Mouse (Mus musculus) cerebellum, postnatal 10 days (tissue): ENCODE measurements around the gene 9330161L09Rik.
"Not testable (repeated sequence)": the region's sequence is repeated elsewhere in the genome, so short reads cannot be mapped to it uniquely, and the experiment has no call there.

ENCODE experiments used
- DNase-seq, 2 experiments: peaks; one replicate each; pipeline ENCODE4 v3.0.0; 2021; ENCODE audit warnings: mixed read lengths in 2 of 2

Gene 9330161L09Rik

GRCm38 (mm10) chr12:103407720-103408119, at the start of gene 9330161L09Rik:
9330161L09Rik (minus strand) TSS chr12:103407820.
- DNase-seq, result no peak

- no peak for DNase-seq
Observed at GRCm38 (mm10) chr12:103457140-103457539, 49.5 kb upstream of the 9330161L09Rik start, which contains the start of gene Ifi27l2b. Ifi27l2b (minus strand) TSS chr12:103457223.

DNA sequence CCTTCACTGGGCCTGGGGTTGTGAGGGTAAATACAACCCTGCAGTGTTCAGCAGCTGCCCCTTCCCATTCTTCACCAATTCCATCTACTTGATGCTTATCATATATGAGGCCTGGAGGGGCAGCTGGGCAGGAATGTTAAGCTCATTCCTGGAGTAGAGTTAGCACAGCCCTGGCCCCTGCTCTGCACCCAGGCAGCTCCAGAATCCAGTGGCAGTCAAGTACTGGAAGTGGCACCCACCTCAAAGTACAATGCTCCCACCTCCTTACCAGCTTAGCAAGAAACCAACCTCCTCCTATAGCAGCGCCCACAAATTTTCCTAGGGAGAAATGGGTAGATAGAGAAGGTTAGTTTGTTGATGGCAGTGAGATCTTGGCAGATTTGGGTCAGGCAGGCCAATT, 49.1 kb upstream of the 9330161L09Rik start:
- not testable (repeated sequence) for DNase-seq

DNA sequence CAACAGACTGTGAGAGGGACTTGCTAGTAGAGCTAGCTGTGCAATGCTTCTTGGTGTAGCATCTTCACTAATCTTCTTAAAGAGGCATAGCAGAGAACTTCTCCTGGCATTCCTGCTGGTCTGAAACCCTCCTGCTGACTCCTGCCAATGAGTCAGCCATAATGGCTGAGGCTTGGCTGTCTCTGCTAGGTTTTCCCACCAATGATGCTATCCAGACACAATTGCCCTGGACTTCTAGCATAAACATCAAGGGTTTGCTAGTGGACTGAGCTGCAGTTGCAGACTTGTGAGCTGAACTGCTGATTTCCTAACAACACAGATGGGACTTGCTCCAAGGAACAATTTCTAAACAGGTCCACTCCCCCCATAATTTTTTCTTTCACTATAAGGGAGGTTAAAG, 45.7 kb upstream of the 9330161L09Rik start:
- no peak for DNase-seq

DNA sequence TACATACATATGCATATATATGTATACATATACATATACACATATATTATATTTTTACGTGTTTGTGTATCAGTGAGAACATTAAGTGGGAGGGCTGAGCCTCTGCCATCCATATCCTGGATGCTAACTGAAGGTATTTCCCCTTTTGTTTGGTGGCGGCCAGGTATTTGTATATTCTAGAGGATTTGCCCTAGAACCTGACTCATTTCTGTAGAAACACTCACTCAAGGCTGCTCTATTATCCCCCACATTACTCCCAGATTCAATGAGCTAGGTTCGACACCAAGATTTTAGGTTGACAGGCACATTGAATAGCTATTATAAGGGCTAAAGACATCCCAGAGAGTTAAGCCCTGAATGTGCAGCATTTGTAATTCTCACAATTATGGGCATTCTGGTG, 37.4 kb upstream of the 9330161L09Rik start:
- no peak for DNase-seq

DNA sequence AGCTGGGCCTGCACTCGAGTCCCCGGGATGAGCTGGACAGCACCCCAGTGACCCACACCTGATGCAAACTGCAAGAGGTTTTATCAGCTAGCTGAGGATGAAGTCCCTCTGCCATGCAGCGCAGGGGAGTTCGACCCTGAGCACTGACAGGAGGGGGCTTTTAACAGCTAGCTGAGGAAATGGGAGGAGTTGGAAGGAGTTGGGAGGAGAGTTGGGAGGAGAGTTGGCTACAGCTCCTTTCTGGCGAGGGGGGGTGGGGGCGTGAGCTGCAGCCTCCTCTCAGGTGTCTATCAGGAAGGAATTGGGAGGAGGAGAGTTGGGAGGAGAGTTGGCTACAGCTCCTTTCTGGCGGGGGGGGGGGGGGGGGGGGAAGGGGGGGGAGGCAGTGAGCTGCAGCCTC, 36.6 kb upstream of the 9330161L09Rik start:
- not testable (repeated sequence) for DNase-seq

- no peak for DNase-seq
Observed at GRCm38 (mm10) chr12:103443524-103443923, 35.9 kb upstream of the 9330161L09Rik start, which contains the start of gene Ifi27l2a. Ifi27l2a (minus strand) TSS chr12:103443680.

DNA sequence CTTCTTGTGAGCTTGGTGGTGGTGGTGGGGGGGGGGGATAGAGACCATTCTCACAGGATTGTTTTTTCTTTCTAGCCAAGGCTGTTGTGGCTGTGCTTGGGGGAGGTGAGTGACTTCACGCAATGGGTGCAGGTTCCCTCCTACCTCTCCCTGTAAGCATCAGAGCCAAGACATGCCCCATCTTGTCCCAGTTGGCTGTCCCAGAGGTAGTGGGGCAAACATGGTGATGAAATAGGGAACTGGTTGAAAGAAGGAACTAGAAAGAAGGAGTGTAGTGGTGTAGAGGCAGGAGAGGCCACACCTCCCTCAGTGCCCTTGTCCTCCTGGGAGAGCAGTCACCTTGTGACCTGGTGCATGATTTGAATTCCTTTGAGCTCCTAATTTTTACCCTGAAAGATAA, 30.0 kb upstream of the 9330161L09Rik start:
- DNase-seq, result no peak

GRCm38 (mm10) chr12:103434861-103435260, 27.2 kb upstream of the 9330161L09Rik start:
- DNase-seq, result no peak

DNA sequence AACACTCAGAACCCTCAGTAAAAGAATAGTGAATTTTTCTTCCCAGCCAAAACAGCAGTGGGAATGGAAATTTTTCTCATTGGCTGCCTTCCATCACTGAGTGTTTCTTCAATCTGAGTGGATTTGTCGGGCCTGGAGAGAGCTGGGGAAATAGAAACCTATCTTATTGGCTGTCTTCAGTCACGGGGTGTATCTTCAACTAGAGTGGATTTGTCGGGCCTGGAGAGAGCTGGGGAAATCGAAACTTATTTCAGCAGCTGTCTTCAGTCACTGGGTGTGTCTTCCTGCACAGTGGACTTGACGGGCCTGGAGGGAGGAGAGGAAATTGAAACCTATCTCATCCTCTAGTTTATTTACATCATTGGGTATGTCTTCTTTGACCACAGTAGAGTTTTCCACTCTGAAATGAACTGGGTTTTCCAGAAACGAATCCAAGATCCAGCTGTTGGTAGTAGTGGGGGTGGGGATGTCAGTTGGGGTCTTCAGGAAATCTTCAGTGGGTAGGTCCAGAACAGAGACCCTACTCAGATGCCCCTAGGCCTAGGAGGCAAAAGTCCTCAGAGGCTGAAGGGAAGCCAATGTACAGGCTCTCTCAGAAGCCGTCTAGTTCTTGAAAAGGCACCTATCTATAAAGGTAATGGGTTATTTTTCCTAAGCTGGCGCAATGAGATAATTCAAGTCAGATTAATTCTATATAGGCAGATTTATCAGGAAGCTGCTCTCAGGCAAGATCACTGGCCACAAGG, 26.5 kb upstream of the 9330161L09Rik start, which contains the start of gene Ifi27:
Gene Ifi27, plus strand, starts transcription at position 226 of the 746 bp plus-strand sequence.
- DNase-seq, result peak; percentile 7 to 22

- no peak for DNase-seq
Observed at GRCm38 (mm10) chr12:103433430-103433829, 25.8 kb upstream of the 9330161L09Rik start.

DNA sequence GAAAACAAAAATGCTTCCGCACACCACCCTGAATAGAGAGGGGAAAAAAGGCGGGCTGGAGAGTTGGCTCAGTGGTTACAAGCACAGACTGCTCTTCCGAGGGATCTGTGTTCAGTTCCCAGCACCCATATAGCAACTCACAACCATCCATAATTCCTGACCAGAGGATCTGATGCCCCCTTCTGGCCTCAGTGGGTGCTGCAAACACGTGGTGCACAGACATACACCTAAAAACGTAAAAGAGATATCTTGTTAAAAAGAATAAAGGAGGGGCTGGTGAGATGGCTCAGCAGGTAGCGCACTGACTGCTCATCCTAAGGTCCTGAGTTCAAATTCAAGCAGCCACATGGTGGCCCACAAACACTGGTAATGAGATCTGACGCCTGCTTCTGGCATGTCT, 19.1 kb upstream of the 9330161L09Rik start:
- DNase-seq, result peak; percentile 32 to 36

DNA sequence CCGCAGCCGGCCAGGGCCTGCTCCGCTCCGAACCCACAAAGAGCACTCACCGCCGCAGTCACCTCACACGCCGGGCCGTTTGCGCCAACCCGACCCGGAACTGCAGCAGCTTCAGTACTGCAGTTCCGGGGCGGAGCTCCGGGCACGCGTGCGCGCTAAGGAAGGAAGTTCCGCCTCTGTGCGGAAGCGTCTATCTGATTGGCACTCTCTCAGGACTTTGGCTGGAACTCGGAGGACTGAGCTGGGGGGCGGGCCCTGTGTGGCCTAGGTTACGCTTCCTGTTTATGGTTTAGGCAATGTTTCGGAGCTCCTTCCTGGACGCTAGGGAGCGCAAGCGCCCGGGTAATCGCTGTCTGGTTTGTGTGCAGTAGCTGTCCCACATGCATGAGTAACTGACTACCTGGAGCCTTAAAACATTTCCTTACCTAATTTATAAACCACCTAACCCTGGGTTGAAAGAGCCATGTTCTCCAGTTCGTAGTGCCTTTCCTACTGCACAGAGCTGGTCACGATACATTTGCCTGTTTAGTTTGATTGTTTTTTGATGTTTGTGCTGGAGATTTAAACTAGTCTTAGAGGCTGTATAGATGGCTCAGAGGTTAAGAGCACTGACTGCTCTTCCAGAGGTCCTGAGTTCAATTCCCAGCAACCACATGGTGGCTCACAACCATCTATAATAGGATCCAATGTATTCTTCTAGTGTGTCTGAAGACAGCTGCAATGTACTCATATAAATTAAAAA, 18.3 kb upstream of the 9330161L09Rik start, which contains the start of gene Ddx24:
Gene Ddx24, minus strand, starts transcription at position 102 of the 742 bp plus-strand sequence.
- peak; percentile 97 to 98 for DNase-seq

DNA sequence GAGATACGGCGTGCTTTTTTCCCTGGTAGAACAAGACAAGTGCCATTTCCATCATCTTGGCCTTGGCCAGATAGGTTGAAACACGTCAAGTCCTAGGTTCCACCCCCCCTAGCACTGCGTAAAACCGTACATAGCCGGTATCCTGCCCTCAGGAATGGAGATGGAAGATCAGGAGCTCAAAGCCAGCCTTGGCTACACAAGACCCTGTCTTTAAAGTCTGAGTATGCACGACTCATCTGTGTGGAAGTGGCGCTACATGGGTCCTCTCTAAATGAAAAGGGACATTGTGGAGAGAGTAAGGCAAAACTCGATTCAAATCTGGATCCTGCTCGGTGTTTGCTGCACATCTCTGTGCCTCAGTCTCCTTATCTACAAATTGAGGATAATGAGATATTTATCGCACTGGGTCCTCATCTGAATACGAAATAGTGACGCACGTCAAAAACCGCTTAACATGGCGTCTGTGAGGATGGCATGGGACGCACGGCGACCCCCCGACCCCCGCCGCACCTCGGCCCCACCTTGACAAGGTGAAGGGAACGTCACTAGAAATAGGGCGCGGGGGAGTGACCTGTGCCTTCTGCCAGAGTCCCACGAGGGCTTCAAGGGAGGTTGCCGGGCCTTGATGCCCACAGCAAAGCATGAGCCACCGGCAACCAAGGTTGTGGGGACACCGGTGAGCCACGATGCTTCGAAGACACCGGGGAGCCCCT, 17.6 kb upstream of the 9330161L09Rik start:
- DNase-seq, result peak; percentile 12 to 21

DNA sequence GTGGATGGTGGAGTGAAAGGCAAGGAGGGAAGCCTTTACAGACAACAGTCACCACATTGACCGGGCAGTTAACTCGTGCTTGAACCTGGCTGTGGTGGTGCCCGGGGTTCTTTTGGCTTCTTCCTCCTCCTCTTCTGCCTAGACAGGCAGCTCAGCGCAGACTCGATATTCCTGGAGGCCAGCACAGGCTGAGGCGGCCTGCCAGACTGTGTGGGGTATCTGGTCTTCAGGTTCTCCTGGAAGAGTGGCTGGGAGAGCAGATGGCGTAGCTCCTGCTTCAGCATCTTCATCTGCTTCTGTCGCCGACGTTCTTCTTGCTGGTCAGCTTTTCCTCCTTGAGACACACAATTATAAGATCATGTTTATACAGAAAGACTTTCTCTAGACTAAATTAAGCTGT, 524 bp upstream of the 9330161L09Rik start:
- peak; percentile 55 to 64 for DNase-seq

- no peak for DNase-seq
Observed at GRCm38 (mm10) chr12:103404131-103404530, 3.5 kb downstream of the 9330161L09Rik start.

DNA sequence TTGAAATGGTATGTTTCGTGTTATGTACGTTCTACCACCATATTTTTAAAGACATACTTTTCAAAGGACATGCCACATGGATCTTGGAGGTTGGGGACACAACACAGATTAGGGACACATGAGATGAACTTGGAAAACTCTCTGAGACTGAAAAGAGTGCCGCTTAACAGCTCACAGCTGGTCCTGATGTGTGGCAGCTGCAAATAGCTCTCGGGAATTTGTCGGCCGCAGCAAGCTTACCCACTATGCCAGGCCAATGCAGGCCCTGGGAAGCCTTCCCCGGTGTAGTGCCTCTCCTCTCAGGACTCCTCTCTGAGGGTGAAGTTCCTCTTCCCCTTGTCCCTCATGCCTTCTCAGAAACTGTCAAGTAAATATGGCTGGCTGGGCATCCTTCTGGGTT, 10.9 kb downstream of the 9330161L09Rik start:
- DNase-seq, result no peak

DNA sequence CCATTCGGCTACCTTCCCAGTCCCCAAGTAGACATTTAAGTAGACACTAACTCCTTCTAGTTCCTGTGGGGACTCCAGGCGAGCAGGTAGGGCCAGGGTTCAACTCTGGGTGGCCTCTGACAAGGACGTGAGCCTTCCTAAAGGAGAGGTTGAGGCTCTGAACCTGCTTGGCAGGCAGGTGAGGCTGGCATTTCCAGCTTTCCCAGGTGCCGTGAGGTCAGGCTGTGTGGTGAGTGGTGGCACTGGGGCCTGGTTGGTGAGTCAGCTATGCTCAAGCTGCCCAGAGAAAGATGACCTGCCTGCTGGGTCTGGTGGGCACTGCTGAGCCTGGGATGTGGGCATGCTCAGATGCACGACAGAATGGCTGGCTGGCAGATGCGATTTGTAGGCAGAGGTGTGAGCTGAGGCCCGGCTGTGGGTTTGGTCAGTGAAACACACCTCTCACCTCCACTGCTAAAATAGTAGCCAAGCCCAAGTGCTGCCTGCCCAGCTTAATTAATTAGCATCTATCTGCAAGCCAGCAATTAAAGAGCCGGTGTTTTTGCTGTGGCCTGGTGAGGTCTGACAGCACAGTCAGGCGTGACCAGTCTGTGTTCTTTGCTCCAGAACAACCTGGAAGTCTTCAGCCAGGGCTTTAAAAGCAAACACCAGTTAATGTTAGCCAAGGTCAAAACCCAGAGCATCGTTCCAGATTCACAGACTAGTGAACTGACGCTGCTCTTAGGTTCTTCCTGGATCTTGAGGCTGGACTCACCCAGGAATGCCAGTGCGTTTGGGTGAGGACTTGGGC, 11.9 kb downstream of the 9330161L09Rik start:
- DNase-seq, result no peak

DNA sequence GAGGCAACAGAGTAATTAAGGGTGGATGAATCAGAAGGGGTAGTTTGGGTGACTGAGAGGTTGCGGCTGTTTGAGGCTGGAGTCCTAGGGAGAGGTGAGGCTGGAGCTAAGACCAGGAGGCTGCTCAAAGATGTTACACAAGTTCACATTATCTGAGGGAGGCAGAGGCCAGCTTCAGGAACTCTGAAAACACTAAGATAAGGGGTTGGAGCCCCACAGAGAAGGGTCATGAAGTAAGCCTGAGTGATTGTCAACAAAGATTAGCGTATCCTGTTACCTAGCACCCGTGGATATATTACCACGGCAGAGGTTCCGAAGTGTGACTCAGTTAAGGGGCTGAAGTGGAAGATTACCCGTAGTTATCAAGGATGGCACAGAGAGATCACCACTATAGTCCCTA, 14.1 kb downstream of the 9330161L09Rik start:
- DNase-seq, result no peak

DNA sequence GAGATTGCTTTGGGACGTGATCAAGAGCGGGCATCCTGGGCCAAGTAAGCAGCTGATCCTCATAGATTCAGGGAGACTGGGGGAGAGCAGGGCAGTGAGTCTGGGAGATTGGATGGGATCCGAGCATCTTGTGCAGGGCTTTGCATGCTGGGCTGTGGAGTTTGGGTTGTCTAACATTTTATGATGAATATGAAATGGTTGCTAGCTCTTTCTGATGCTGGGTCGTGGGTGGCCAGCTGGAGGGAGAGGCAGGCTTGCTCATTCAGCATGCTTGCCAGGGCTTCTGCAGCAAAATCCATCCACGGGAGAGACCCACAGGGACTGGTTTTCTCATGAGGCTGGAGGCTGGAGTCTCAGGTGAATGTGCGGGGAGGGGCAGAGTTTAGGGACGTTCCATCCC, 16.5 kb downstream of the 9330161L09Rik start:
- no peak for DNase-seq

DNA sequence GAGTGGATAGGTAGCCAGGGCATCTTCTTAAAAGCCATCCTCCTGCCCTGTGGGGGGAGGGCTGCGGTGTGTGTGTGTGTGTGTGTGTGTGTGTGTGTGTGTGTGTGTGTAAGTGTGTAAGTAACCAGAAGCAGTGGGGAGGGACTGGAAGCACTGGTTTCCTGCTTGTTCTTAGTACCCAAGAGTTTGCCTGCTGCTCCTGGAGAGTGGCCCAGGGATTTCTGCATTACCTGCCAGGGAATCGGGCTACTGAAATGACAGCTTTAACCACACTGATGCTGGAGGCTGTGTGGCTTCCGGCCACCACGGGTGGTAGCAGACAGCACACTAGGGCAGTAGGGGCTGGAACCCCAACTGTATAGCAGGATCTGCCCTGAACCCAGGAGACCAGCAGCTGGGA, 17.6 kb downstream of the 9330161L09Rik start:
- peak; percentile 42 to 47 for DNase-seq

GRCm38 (mm10) chr12:103389348-103389727, 18.3 kb downstream of the 9330161L09Rik start:
- DNase-seq, result no peak
